Mouse (Mus musculus): ENCODE measurements around the gene Dnajc5. TPM values are rescaled to one million over a fixed set of nuclear protein-coding genes. Genes with fewer than 3 reads are reported as not detected.
A peak's percentile ranks its signal among the peaks of the same experiment; 100 is the strongest.

Gene Dnajc5
- polyA plus RNA-seq, 1 experiment from 2014 or later: 45.0 TPM

DNA sequence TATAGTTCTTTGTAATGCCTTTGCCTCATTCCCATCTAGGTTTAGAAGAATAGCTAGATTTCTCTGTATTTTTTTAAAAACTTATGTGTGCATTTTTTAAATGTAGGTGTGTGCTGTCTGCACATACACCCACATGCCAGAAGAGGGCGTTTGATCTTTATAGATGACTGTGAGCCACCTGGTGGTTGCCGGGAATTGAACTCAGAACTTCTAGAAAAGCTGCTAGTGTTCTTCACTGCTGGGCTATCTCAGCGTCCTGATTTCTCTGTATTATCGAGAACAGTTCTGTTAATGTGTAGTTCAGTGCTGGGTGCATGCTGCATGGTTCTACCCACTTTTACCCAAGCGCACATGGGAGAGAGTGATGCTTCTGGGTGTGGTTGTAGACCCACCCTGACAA, 2.5 kb downstream of the Dnajc5 start:
- 46% methylated on average over 5 of the region's 5 CpGs for WGBS (ENCODE audit: insufficient replicate concordance)

DNA sequence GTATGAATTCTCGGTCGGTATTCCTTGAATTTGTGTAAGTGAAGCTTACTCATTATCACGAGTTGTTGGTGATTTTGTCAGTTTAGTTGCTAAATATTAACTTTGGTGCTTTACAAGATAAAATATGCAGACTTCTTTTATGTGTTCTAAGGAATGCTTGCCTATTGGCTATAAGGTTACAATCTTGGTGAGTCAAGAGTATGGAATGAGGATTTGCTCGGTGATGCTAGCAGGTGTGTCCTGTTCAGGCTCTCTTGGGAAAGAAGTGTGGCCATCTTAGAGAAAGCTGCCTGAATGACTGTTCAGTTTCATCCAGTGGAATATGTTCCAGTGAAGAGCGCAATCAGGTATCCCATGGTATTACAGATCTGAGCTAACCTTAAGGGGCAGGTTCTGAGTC, 5.2 kb downstream of the Dnajc5 start:
- H3K4me2 ChIP-seq: no peak overlapping the region
- WGBS (ENCODE audit: insufficient replicate concordance): 80% methylated on average over 5 of the region's 5 CpGs
- no peaks in the 10 kb centered on the region for H3K9me3 ChIP-seq (replicated peaks)
- H3K9ac ChIP-seq: no peak overlapping the region
- peaks cover 32% of the 10 kb centered on the region for H3K4me1 ChIP-seq
- H3K4me3 ChIP-seq: no peak overlapping the region
- no peak overlapping the region for H3K27ac ChIP-seq
- ATAC-seq: no peak
- peaks cover 47% of the 10 kb centered on the region for H3K36me3 ChIP-seq
- H3K27me3 ChIP-seq (replicated peaks): no peaks in the 10 kb centered on the region

More for the DNA sequence above, 2.5 kb downstream of the Dnajc5 start:
- Histone ChIP-seq H3K9ac (peak overlapping the region; percentile 98; the same call in 1 of the 2 replicates), H3K27ac (peak overlapping the region; percentile 99), H3K9me3 (replicated peaks) (no peaks in the 10 kb centered on the region), H3K4me1 (peaks cover 46% of the 10 kb centered on the region), H3K27me3 (replicated peaks) (no peaks in the 10 kb centered on the region), H3K4me2 (peak overlapping the region; percentile 85), H3K36me3 (peaks cover 27% of the 10 kb centered on the region), H3K4me3 (peak overlapping the region; percentile 96)
- no peak for ATAC-seq

DNA sequence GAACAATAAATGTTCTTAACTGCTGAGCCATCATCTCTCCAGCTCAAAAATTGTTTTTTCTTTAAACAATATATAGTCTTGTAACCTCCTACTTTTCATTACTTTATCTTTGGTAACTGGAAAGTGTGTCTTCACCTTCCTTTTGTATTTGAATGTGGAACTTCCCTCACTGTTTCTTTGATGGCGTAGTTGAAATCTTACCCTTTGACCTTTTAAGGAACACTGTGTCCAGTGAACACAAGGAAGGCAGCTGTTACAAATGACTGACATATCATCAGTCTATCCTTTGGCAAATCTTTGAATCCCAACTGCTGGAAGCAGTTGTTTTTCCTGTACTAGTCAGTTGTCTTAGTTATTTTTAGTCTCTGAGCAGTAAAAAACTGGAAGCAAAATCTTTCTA, 8.8 kb downstream of the Dnajc5 start:
- Histone ChIP-seq H3K27ac (no peak overlapping the region), H3K27me3 (replicated peaks) (no peaks in the 10 kb centered on the region), H3K4me2 (no peak overlapping the region), H3K9ac (no peak overlapping the region), H3K9me3 (replicated peaks) (no peaks in the 10 kb centered on the region), H3K4me3 (no peak overlapping the region), H3K36me3 (peaks cover 66% of the 10 kb centered on the region), H3K4me1 (peaks cover 15% of the 10 kb centered on the region)
- 88% methylated on average over 1 of the region's 1 CpGs for WGBS (ENCODE audit: insufficient replicate concordance)
- ATAC-seq: no peak

DNA sequence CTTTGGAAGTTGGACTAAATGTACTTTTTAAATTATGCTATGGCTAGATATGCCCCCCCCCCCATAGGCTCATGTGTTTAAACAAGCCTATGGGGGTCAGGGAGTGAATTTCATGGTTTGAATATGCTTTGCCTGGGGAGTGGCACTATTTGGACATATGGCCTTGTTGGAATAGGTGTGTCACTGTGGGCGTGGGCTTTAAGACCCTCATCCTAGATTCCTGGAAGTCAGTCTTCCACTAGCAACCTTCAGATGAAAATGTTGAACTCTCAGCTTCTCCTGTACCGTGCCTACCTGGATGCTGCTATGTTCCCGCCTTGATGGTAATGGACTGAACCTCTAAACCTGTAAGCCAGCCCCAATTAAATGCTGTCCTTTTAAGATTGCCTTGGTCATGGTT, 12.3 kb downstream of the Dnajc5 start:
- H3K27ac ChIP-seq: no peak overlapping the region
- H3K4me1 ChIP-seq: peaks cover 21% of the 10 kb centered on the region
- no peak overlapping the region for H3K4me2 ChIP-seq
- H3K9ac ChIP-seq: no peak overlapping the region
- ATAC-seq: no peak
- peaks cover 59% of the 10 kb centered on the region for H3K36me3 ChIP-seq
- H3K27me3 ChIP-seq (replicated peaks): no peaks in the 10 kb centered on the region
- no peak overlapping the region for H3K4me3 ChIP-seq
- whole genome bisulfite sequencing (ENCODE audit: insufficient replicate concordance): 88% methylated on average over 3 of the region's 3 CpGs
- no peaks in the 10 kb centered on the region for H3K9me3 ChIP-seq (replicated peaks)

DNA sequence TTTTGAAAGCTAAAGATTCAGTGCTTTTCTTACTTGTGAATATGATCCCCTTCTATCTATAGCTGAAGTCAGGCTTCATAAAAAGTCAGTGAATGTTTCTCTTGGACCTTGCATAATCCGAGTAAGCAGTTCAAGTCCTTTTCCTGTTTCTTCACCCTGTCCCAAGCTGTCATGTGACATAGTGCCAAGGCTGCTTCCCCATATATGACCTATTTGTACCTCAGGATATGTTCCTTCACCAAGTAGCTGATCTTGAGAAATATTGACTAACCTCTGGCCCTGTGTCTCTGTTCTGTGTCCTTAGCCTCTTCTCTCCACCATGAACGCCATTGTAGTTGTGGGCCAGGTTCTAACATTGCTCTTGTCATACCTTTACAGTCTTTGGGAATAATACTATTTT, 16.1 kb downstream of the Dnajc5 start:
- no peak overlapping the region for H3K9ac ChIP-seq
- H3K9me3 ChIP-seq (replicated peaks): no peaks in the 10 kb centered on the region
- WGBS (ENCODE audit: insufficient replicate concordance): 57% methylated on average over 2 of the region's 2 CpGs
- H3K36me3 ChIP-seq: peaks cover 30% of the 10 kb centered on the region
- H3K4me3 ChIP-seq: no peak overlapping the region
- peaks cover 29% of the 10 kb centered on the region for H3K4me1 ChIP-seq
- H3K27me3 ChIP-seq (replicated peaks): no peaks in the 10 kb centered on the region
- H3K27ac ChIP-seq: no peak overlapping the region
- H3K4me2 ChIP-seq: no peak overlapping the region
- peak; percentile 28; the same call in 1 of the 2 replicates for ATAC-seq

DNA sequence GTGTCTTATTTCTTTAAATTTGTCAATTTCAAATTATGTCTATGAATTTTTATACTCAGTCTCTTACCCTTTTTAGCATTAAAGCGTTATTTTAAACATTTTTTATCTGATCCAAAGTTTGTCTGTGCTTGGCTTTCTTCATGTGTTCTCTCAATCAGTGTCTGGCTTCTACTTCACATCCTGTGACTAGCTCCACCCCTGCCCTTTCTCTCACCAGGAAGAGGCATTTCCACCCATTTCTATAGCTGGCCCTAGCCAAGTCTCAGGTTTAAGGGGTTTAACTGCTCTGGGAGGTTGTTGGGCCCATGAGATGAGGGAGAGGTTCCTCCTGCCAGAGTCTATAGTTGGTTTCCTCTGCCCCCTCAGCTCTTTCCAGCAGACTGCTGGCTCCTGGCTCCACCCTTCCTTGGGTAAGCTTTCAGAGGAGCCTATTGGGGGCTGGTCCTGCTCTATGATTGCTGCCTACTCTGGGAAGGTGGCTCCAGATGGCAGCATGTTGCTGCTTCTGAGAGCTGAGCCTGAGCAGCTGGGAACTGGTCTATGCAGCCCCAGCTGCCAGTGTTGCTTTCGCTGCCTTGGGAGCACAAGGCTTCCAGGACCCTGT, 17.3 kb downstream of the Dnajc5 start:
- H3K9ac ChIP-seq: 0 out of 2 replicates have a peak overlapping the region, but pooled peaks have one; percentile 2
- peaks cover 22% of the 10 kb centered on the region for H3K36me3 ChIP-seq
- peak overlapping the region; percentile 20; the same call in 1 of the 2 replicates for H3K27ac ChIP-seq
- peaks cover 25% of the 10 kb centered on the region for H3K4me1 ChIP-seq
- H3K4me3 ChIP-seq: no peak overlapping the region
- H3K27me3 ChIP-seq (replicated peaks): no peaks in the 10 kb centered on the region
- H3K4me2 ChIP-seq: peak overlapping the region; percentile 27
- ATAC-seq: peak; percentile 70
- WGBS (ENCODE audit: insufficient replicate concordance): 55% methylated on average over 2 of the region's 2 CpGs
- no peaks in the 10 kb centered on the region for H3K9me3 ChIP-seq (replicated peaks)

DNA sequence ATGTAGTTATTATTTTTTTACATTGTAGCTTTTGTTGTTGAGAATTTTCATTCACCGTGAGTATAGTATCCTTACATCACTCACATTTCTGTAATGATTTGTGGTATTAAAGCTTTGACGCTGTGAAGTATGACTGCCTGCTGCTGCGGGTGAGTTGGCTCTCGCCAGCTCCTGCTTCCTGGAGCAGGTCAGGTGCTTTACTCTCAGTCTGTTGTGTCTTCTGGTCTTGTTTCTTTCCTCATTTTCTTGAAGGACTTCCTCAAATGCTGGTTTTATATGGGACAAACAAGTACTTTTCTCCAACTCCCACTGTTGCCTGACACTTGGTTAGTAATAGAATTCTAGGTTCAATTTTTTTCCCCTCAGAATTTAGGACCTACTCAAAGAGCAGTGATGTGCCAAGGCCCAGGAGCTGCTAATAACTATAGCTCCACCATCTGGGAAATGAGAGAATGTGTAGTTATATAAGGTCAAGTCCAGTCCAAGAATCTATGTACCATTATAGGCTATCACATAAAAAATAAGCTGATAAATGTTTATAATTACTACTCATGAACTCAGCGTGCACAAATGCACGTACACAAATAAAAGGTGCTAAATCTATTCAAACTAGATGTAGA, 21.6 kb downstream of the Dnajc5 start:
- 81% methylated on average over 6 of the region's 6 CpGs for WGBS (ENCODE audit: insufficient replicate concordance)
- Histone ChIP-seq H3K4me3 (no peak overlapping the region), H3K36me3 (peaks cover 25% of the 10 kb centered on the region), H3K27ac (no peak overlapping the region), H3K9me3 (replicated peaks) (no peaks in the 10 kb centered on the region), H3K27me3 (replicated peaks) (no peaks in the 10 kb centered on the region), H3K9ac (no peak overlapping the region), H3K4me2 (no peak overlapping the region), H3K4me1 (peaks cover 43% of the 10 kb centered on the region)
- no peak for ATAC-seq

DNA sequence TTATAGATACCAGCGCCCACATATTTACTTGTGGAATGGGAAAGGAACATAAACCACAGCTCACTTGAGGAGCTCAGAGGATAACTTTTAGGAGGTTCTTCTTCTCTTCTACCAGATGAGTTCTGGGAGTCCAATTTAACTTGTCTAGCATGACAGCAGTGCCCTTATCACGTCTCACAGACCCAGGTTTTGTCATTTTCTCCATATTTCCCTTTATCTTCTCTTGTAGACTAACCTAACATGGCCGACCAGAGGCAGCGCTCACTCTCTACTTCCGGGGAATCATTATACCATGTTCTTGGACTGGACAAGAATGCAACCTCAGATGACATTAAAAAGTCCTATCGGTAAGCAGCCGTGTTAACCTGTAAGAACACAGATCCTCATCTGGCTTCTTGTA, 25.9 kb downstream of the Dnajc5 start:
- peaks cover 63% of the 10 kb centered on the region for H3K4me1 ChIP-seq
- H3K9me3 ChIP-seq (replicated peaks): no peaks in the 10 kb centered on the region
- no peaks in the 10 kb centered on the region for H3K27me3 ChIP-seq (replicated peaks)
- ATAC-seq: peak; percentile 84
- H3K4me2 ChIP-seq: peak overlapping the region; percentile 40
- H3K36me3 ChIP-seq: peaks cover 61% of the 10 kb centered on the region
- H3K27ac ChIP-seq: peak overlapping the region; percentile 79
- H3K4me3 ChIP-seq: no peak overlapping the region
- WGBS (ENCODE audit: insufficient replicate concordance): 48% methylated on average over 7 of the region's 7 CpGs
- H3K9ac ChIP-seq: 0 out of 2 replicates have a peak overlapping the region, but pooled peaks have one; percentile 18

DNA sequence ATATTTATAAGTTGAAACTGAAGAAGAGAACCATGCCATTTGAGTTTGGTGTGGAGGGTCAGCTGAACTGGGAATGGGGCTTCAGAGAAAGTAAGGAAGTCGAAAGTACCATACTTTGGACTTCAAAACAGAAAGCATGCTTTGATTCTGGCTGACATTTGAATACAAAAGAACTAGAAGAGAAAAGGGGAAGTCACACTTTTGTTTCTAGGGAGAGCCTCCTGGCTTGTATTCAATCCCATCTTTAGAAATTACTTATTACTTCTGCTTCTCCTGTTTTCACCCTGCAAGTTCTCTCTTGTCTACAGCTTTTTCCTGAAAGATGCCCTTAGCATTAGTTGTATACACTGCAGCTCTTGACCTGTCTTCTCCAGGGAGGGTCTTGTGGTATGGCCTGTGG, 27.9 kb downstream of the Dnajc5 start:
- H3K27ac ChIP-seq: no peak overlapping the region
- no peaks in the 10 kb centered on the region for H3K9me3 ChIP-seq (replicated peaks)
- H3K9ac ChIP-seq: no peak overlapping the region
- H3K4me1 ChIP-seq: peaks cover 63% of the 10 kb centered on the region
- H3K36me3 ChIP-seq: peaks cover 75% of the 10 kb centered on the region
- H3K4me2 ChIP-seq: no peak overlapping the region
- no peak overlapping the region for H3K4me3 ChIP-seq
- no peak for ATAC-seq
- H3K27me3 ChIP-seq (replicated peaks): no peaks in the 10 kb centered on the region
- 50% methylated on average over 1 of the region's 1 CpGs for WGBS (ENCODE audit: insufficient replicate concordance)

DNA sequence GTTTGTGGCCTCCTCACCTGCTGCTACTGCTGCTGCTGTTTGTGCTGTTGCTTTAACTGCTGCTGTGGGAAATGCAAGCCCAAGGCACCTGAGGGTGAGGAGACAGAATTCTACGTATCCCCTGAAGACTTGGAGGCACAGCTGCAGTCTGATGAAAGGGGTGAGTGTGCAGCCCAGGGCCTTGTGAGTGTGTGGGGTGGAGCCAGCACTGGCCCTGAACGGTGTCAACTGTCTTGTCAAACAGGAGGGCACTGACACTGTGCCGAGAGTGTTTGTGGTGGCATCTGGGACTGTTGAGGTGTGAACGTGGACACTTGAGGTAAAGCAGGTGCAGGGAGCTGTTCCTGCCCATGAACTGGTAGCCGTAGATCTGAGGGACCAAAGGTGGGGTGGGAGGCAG, 28.4 kb downstream of the Dnajc5 start:
- 82% methylated on average over 5 of the region's 5 CpGs for WGBS (ENCODE audit: insufficient replicate concordance)
- Histone ChIP-seq H3K27ac (no peak overlapping the region), H3K9me3 (replicated peaks) (no peaks in the 10 kb centered on the region), H3K4me1 (peaks cover 63% of the 10 kb centered on the region), H3K4me2 (no peak overlapping the region), H3K27me3 (replicated peaks) (no peaks in the 10 kb centered on the region), H3K9ac (no peak overlapping the region), H3K36me3 (peaks cover 79% of the 10 kb centered on the region), H3K4me3 (no peak overlapping the region)
- ATAC-seq: no peak

DNA sequence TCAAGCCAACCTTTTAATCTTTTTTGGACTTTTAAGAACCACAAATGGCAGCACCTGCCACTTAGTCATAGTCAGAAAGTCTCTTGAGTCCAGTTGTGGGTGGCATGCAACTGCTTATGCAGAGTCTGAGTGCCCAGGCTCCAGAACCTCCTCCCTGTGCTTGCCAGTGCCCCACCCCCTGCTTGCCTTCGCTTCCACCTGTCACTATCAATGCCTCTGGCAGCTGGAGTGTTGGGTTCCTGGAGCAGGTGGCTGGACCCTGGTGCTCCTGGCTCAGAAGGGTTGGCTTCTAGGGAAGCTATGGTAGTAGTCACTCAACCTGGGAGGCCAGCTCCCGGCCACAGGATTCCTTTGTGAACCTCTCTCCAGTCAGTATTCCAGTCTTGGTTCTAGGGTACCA, 29.9 kb downstream of the Dnajc5 start:
- ATAC-seq: no peak
- Histone ChIP-seq H3K4me3 (no peak overlapping the region), H3K9me3 (replicated peaks) (no peaks in the 10 kb centered on the region), H3K4me2 (no peak overlapping the region), H3K27ac (no peak overlapping the region), H3K27me3 (replicated peaks) (no peaks in the 10 kb centered on the region), H3K9ac (no peak overlapping the region), H3K4me1 (peaks cover 50% of the 10 kb centered on the region), H3K36me3 (peaks cover 88% of the 10 kb centered on the region)
- WGBS (ENCODE audit: insufficient replicate concordance): 76% methylated on average over 2 of the region's 2 CpGs

DNA sequence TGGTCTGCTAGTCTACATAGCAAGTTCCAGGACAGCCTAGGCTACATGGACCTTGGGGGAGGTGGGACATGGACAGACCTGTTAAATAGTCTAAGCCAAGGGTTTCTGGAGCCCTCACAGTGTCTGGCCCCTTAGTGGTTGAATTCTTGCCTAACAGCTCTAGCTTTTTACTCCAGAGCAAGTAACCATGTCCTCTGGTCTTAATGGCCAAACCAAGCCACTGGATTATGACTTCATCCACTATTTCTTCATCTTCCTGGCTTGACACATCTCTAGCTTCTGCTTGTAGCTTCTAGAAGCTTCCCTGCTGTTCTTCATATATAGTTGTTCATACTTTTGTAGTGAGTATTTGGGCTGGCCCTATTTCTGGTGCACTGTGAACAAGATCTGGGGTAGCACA, 33.5 kb downstream of the Dnajc5 start:
- H3K4me3 ChIP-seq: no peak overlapping the region
- no peaks in the 10 kb centered on the region for H3K27me3 ChIP-seq (replicated peaks)
- no peak for ATAC-seq
- H3K9me3 ChIP-seq (replicated peaks): no peaks in the 10 kb centered on the region
- peaks cover 61% of the 10 kb centered on the region for H3K36me3 ChIP-seq
- H3K4me2 ChIP-seq: no peak overlapping the region
- no peak overlapping the region for H3K9ac ChIP-seq
- no peak overlapping the region for H3K27ac ChIP-seq
- peaks cover 20% of the 10 kb centered on the region for H3K4me1 ChIP-seq
